Mouse (Mus musculus): ENCODE measurements at regions not wholly inside any gene's neighbourhood (a gene's known extent, or its start where the extent isn't known, plus 50 kb on each side); places are given as distances from the start of the nearest gene placed in this dataset.

DNA sequence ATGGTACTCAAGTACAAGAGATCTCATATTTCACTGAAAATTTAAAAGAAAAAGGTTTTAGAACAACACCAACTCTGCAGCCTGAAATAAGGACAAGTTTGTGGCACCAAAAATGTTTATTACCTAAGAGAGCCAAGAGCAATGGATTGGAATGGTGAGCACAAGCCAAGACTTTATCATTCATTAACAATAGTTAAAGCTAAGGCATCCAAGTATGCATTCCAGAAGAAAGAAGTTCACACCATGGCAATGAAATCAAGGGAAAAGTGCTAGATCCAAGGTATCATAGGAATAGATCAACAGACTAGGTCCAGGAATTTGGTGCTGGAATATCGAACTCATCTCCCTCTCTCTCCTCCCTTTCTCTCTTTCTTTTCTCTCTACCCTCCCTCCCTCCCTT, 63.8 kb upstream of the P3h2 start:
- Histone ChIP-seq H3K79me2 (ENCODE audit: control insufficient read depth, insufficient read depth) (no peaks in the 10 kb centered on the region), H3K79me3 (ENCODE audit: low read depth) (no peaks in the 10 kb centered on the region), H3K4me3 (ENCODE audit: insufficient read depth, poor library complexity, severe bottlenecking) (no peak overlapping the region), H3ac (ENCODE audit: control insufficient read depth, insufficient read length, low read depth) (no peak overlapping the region), H3K36me3 (ENCODE audit: control insufficient read depth, insufficient read depth) (no peaks in the 10 kb centered on the region), H3K27me3 (ENCODE audit: control insufficient read depth, insufficient read depth, insufficient read length) (no peaks in the 10 kb centered on the region)
- TF ChIP-seq MYOG (IDR thresholded peaks at IDR 0.05; ENCODE audit: control insufficient read depth, extremely low read depth, insufficient read length) (no peak), MYOD1 (IDR thresholded peaks at IDR 0.05; ENCODE audit: control insufficient read depth, insufficient read length, low read depth) (no peak), MAX (IDR thresholded peaks at IDR 0.05) (no peak), CTCF (IDR thresholded peaks at IDR 0.05; ENCODE audit: control insufficient read depth, insufficient read depth, insufficient read length) (no peak), USF1 (IDR thresholded peaks at IDR 0.05; ENCODE audit: low read depth) (no peak), CEBPB (IDR thresholded peaks at IDR 0.05; ENCODE audit: low read depth) (no peak), FOSL1 (IDR thresholded peaks at IDR 0.05; ENCODE audit: insufficient read depth, low read length, poor library complexity, severe bottlenecking) (no peak)

DNA sequence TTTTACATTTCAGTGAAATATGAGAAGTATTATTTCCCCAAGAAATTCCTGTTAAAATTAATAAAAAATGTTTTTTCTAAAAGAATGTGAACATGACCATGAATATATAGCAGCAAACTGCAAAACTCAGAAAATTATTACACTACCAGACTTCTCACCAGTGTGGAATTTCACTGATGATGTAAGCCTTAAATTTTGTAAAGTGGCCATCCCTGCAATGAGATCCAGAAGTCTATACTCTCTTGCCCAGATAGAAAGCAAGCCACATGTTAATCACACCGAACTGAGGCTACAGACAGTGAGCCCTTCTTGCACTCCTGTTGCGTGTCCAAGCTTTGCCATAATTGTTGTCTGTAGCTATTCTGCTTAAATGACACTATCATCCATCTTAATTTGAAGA, 62.6 kb upstream of the P3h2 start:
- H3K4me3 ChIP-seq (ENCODE audit: insufficient read depth, poor library complexity, severe bottlenecking): no peak overlapping the region
- no peak overlapping the region for H3ac ChIP-seq (ENCODE audit: control insufficient read depth, insufficient read length, low read depth)
- no peaks in the 10 kb centered on the region for H3K79me2 ChIP-seq (ENCODE audit: control insufficient read depth, insufficient read depth)
- TF ChIP-seq FOSL1 (IDR thresholded peaks at IDR 0.05; ENCODE audit: insufficient read depth, low read length, poor library complexity, severe bottlenecking) (no peak), MYOG (IDR thresholded peaks at IDR 0.05; ENCODE audit: control insufficient read depth, extremely low read depth, insufficient read length) (no peak), USF1 (IDR thresholded peaks at IDR 0.05; ENCODE audit: low read depth) (no peak), MAX (IDR thresholded peaks at IDR 0.05) (no peak)
- no peaks in the 10 kb centered on the region for H3K27me3 ChIP-seq (ENCODE audit: control insufficient read depth, insufficient read depth, insufficient read length)
- H3K36me3 ChIP-seq (ENCODE audit: control insufficient read depth, insufficient read depth): no peaks in the 10 kb centered on the region
- no peaks in the 10 kb centered on the region for H3K79me3 ChIP-seq (ENCODE audit: low read depth)

DNA sequence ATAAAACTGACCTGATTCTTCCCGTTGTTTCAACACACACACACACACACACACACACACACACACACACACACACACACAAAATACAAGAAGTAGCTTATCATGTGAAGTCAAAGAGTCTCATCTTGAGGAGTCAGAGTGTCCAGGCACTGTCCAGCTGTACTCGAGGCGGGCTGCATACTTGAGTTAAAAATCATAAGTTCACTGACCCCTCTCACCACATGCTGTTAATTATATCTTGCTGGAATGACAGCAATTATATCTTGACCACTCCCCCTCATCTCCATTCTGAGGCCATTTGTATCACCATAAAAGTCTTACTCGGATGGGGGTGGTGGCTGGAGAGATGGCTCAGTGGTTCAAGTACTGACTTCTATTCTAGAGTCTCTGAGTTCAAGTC, 58.5 kb upstream of the P3h2 start:
- TF ChIP-seq FOSL1 (IDR thresholded peaks at IDR 0.05; ENCODE audit: insufficient read depth, low read length, poor library complexity, severe bottlenecking): no peak
- no peak for TF ChIP-seq CTCF (IDR thresholded peaks at IDR 0.05; ENCODE audit: control insufficient read depth, insufficient read depth, insufficient read length)
- TF ChIP-seq MYOD1 (IDR thresholded peaks at IDR 0.05; ENCODE audit: control insufficient read depth, insufficient read length, low read depth): peak; percentile 6
- TF ChIP-seq MAX (IDR thresholded peaks at IDR 0.05): no peak
- TF ChIP-seq USF1 (IDR thresholded peaks at IDR 0.05; ENCODE audit: low read depth): no peak
- H3K79me2 ChIP-seq (ENCODE audit: control insufficient read depth, insufficient read depth): no peaks in the 10 kb centered on the region
- H3K79me3 ChIP-seq (ENCODE audit: low read depth): no peaks in the 10 kb centered on the region
- H3K27me3 ChIP-seq (ENCODE audit: control insufficient read depth, insufficient read depth, insufficient read length): no peaks in the 10 kb centered on the region
- H3ac ChIP-seq (ENCODE audit: control insufficient read depth, insufficient read length, low read depth): no peak overlapping the region
- H3K36me3 ChIP-seq (ENCODE audit: control insufficient read depth, insufficient read depth): no peaks in the 10 kb centered on the region
- no peak overlapping the region for H3K4me3 ChIP-seq (ENCODE audit: insufficient read depth, poor library complexity, severe bottlenecking)

DNA sequence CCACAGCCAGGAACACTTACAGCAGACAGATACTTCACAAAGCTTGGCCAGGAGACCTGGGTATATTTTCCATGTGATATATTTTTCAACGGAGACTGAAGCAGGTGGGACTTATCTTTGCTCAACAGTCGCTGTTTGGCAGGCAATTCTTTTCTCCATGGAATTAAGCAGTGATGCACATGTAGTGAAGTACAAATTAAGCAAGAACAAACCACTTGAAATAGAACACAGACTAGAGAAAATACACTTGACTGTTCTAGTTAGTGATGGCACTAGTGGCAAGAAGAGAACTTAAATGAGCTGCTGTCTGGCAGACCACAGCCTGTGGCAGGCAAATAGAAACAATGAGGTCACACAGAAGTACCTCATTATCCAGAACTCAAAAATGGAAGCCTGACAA, 57.8 kb upstream of the P3h2 start:
- Histone ChIP-seq H3K79me3 (ENCODE audit: low read depth) (no peaks in the 10 kb centered on the region), H3K27me3 (ENCODE audit: control insufficient read depth, insufficient read depth, insufficient read length) (no peaks in the 10 kb centered on the region), H3K79me2 (ENCODE audit: control insufficient read depth, insufficient read depth) (no peaks in the 10 kb centered on the region), H3K4me3 (ENCODE audit: insufficient read depth, poor library complexity, severe bottlenecking) (no peak overlapping the region), H3K36me3 (ENCODE audit: control insufficient read depth, insufficient read depth) (no peaks in the 10 kb centered on the region), H3ac (ENCODE audit: control insufficient read depth, insufficient read length, low read depth) (no peak overlapping the region)
- TF ChIP-seq CTCF (IDR thresholded peaks at IDR 0.05; ENCODE audit: control insufficient read depth, insufficient read depth, insufficient read length) (no peak), MYOG (IDR thresholded peaks at IDR 0.05; ENCODE audit: control insufficient read depth, extremely low read depth, insufficient read length) (no peak), MAX (IDR thresholded peaks at IDR 0.05) (no peak), MYOD1 (IDR thresholded peaks at IDR 0.05; ENCODE audit: control insufficient read depth, insufficient read length, low read depth) (no peak), FOSL1 (IDR thresholded peaks at IDR 0.05; ENCODE audit: insufficient read depth, low read length, poor library complexity, severe bottlenecking) (no peak), USF1 (IDR thresholded peaks at IDR 0.05; ENCODE audit: low read depth) (no peak), CEBPB (IDR thresholded peaks at IDR 0.05; ENCODE audit: low read depth) (no peak)

DNA sequence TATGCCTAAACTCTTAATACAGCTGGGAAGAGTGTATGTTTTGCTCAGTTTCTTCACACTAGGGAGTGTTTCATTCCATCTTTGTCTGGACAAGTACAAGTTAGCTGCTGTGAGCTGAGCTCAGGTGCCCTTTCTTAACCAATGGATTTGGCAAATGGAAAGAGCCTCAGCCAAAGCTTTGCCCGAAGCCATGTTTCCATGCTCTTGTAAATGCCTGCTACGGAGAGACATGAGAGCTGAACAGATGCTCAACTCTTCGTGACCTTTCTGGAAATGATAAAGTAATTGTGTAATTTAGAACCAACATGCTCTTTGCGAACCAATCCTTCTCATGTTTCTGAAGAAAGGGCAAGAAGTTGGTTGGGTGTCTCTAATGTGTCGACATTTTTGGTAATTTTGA, 52.0 kb upstream of the P3h2 start:
- Histone ChIP-seq H3K4me3 (ENCODE audit: insufficient read depth, poor library complexity, severe bottlenecking) (no peak overlapping the region), H3K27me3 (ENCODE audit: control insufficient read depth, insufficient read depth, insufficient read length) (no peaks in the 10 kb centered on the region), H3K36me3 (ENCODE audit: control insufficient read depth, insufficient read depth) (no peaks in the 10 kb centered on the region), H3K79me3 (ENCODE audit: low read depth) (no peaks in the 10 kb centered on the region), H3K79me2 (ENCODE audit: control insufficient read depth, insufficient read depth) (no peaks in the 10 kb centered on the region), H3ac (ENCODE audit: control insufficient read depth, insufficient read length, low read depth) (no peak overlapping the region)
- no peak for TF ChIP-seq MAX (IDR thresholded peaks at IDR 0.05)
- TF ChIP-seq MYOG (IDR thresholded peaks at IDR 0.05; ENCODE audit: control insufficient read depth, extremely low read depth, insufficient read length): no peak
- no peak for TF ChIP-seq MYOD1 (IDR thresholded peaks at IDR 0.05; ENCODE audit: control insufficient read depth, insufficient read length, low read depth)
- no peak for TF ChIP-seq FOSL1 (IDR thresholded peaks at IDR 0.05; ENCODE audit: insufficient read depth, low read length, poor library complexity, severe bottlenecking)
- no peak for TF ChIP-seq CTCF (IDR thresholded peaks at IDR 0.05; ENCODE audit: control insufficient read depth, insufficient read depth, insufficient read length)

Measured in C2C12 (cell line).